Mouse (Mus musculus) lung, postnatal 0 days (tissue): Measurements from ENCODE around the gene A930018P22Rik.

Experiments
- CTCF ChIP-seq: IDR thresholded peaks from 2 replicates; pipeline ENCODE4 v1.5.1; 2016; ENCODE audit warnings: antibody characterized with exemption, mild to moderate bottlenecking
- EP300 ChIP-seq: IDR thresholded peaks from 2 replicates; pipeline ENCODE4 v1.6.1; 2016; ENCODE audit warnings: antibody characterized with exemption, mild to moderate bottlenecking, control low read depth

DNA sequence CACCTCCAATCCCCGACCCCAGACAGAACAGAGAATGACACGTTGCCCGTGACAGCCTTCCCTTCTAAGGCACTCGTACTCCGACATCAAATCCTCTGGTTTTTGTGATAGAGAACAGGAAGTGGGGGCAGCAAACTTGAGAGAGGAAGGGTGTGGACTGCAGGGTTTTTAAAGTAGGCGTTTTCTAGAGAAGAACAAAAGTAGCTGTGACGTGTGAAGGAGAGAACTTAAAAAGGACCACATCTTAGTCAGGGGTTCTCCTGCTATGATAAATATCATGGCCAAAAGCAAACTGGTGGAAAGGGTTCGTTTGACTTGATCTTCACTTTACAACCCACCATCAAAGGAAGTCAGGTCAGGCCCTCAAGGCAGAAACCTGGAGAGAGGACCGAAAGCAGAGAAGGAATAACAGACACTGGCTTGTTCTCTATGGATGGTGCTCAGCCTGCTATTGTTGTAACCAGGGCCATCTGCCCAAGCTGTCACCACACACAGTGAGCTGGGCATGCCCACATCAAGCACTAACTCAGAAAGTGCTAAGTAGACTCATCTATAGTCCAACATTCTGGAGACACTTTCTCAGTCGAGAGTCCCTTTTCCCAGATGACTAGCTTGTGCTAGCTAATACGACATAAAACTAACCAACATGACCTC is 50.3 kb downstream of the A930018P22Rik start:
- TF ChIP-seq CTCF (no peak), EP300 (no peak)
